Mouse (Mus musculus): Measurements from ENCODE around the gene Cep44.
A peak's percentile ranks its signal among the peaks of the same experiment; 100 is the strongest.

Gene Cep44

DNA sequence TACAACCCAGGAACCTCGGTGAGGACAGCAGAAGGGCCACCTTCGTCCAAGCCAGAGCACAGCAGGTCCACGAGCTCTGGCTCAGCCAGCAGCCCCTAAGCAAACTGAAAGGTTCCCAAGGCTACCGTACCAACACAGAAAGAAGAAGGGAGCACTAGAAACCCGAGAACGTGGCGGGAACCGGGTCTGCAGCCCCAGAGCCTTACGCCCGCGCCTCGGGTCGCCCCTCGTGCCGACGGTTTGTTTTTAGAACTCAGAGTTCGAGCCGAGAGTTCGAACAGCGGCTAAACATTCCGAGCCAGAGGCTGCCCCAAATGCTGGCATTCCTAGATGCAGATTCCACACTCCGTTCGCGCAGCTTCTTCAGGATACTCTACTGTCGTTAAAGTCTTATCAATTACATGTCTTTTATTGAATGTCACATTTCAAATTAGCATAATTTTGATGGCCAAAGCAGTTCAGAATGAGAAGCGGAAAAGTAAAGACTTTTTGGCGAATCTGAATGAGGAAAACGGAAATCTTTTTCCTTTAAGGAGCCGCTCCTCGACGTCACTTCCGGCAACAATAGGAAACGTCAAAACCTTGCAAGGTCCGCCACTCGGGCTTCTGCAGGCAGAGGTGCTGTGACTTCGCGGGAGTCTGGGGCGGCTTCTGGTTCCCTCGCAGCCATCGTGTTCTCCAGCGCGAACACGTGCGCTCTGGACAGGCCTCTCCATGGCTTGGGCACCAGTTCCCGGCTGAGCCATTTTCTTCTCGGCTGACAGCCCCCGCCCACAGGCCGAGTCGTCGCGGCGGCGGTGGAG, at the start of gene Cep44, which contains the start of gene Fbxo8:
TSS of gene Cep44 (minus strand) at position 490 of the 803 bp plus-strand sequence.
TSS of gene Fbxo8 (plus strand) at position 533 of the 803 bp plus-strand sequence.
- DNase-seq (ENCODE audit: low spot score in 2 of 2): peak; percentile 88 to 91

- no peak for DNase-seq (ENCODE audit: low spot score in 2 of 2)
Measured at GRCm38 (mm10) chr8:56591502-56591901, 40.7 kb upstream of the Cep44 start.

- DNase-seq (ENCODE audit: low spot score in 2 of 2): no peak
Measured at GRCm38 (mm10) chr8:56591084-56591483, 40.2 kb upstream of the Cep44 start.

GRCm38 (mm10) chr8:56589004-56589403, 38.2 kb upstream of the Cep44 start:
- DNase-seq (ENCODE audit: low spot score in 2 of 2): no peak

DNA sequence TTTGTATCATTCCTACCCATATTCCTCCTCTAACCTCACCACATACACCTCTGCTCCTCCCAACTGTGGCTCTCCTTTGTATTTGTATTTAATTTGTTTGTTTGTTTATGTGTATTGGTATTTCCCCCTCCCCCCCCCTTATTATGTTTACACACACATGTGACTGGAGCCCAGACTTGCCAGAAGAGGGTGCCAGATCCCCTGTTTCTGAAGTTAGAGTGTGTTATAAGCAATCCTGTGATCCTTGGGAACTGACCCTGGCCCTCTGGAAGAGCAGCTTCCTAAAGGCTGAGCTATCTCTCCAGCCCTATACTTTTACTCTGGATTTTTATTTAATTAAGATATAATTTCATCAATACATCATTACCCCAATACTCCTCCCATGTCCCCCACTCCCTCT, 32.0 kb upstream of the Cep44 start:
- DNase-seq (ENCODE audit: low spot score in 2 of 2): no peak

- DNase-seq (ENCODE audit: low spot score in 2 of 2): peak; percentile 35 to 38
Measured at GRCm38 (mm10) chr8:56580918-56581317, 30.1 kb upstream of the Cep44 start.

GRCm38 (mm10) chr8:56566856-56567255, 16.0 kb upstream of the Cep44 start:
- no peak for DNase-seq (ENCODE audit: low spot score in 2 of 2)

DNA sequence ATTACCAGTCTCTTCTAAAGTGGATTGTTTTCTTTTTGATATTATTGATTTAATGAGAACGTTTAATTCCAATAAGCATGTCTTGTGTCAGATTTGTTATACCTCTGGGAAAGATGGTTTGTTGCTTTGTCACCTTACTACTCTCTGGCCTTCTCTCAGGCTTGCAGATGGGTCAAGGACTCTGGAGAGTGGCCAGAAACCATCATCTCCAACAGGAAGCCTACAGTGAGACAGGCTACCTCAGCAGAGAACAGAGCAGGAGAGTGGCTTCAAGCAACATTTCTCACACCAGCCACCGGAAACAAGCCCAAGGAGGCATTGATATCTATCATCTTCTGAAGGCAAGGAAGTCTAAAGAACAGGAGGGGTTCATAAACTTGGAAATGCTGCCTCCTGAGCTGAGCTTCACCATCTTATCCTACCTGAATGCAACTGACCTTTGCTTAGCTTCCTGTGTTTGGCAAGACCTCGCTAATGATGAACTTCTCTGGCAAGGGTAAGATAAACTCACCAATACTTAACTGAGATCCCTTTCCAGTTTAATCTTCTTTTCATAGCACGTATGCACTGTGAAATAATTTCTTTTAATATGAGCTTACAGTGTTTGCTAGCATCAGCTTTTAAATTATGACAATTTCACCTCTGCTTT, 13.7 kb upstream of the Cep44 start:
- no peak for DNase-seq (ENCODE audit: low spot score in 2 of 2)

DNA sequence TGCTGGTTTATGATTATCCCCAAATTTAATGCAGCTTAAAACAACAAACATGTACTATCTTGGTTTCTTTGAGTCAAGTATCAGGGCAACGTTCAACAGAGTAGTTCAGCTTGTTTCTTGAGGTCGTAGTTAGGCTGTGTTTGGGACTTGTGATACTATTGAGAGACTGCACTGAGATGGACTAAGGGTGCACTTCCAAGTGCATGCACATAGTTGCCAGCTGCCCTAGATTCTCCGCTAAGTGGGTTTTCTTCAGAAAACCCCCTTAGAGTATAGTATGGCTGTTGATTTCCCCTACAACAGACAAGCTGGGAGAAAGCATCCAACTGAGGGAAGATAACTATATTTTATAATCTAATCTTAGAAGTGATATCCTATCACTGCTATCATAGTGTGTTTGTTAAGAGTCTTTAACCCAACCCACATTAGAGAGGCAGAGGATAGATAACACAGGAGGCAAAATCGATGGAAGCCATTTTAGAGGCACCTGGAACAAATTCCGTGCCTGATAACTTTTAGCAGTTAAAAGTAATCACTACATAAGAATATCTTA, 1.8 kb upstream of the Cep44 start:
- no peak for DNase-seq (ENCODE audit: low spot score in 2 of 2)

GRCm38 (mm10) chr8:56552045-56552444, 1.2 kb upstream of the Cep44 start:
- DNase-seq (ENCODE audit: low spot score in 2 of 2): no peak

DNA sequence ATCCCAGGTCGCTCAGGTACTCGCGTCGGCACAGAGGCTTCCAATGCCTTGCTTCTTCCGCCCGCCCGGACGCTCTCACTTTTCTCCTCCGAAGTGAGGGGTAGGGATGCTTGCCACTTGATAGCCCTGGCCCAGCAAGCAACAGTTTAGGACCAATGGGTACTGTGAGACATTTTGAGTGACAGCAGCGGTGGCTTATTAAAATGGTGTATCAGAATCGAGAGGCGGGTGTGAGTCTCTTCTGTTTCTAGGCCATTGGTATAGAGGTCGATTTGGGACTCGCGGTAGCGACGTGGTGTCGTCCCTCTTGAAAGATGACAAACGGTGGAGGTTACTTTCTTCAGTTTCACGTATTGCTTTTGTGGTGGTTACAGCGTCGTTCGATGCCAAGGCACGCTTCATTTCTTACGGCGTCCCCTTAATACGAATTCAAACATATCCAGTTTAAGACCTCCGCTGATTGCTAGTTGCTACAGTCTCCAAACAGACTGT, 560 bp upstream of the Cep44 start:
- peak; percentile 94 to 97 for DNase-seq (ENCODE audit: low spot score in 2 of 2)

DNA sequence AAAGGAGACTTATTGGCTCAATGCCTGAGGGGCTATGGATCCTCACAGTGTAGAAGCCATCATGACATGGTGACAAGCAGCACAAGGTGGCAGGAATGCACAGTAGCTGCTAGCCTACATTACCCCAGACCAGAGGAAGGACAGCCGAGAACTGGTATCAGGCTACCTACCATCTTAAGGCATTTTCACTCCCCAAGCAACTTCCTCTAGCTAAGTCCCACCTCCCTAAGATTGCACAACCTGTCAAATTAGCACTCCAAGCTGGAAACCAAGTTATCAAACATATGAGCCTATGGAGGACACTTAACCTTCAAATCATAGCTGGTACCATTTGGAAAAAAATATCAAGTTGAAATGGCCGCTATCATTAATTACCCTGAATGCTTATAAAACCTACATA, 3.0 kb downstream of the Cep44 start:
- DNase-seq (ENCODE audit: low spot score in 2 of 2): no peak

GRCm38 (mm10) chr8:56540706-56541105, 10.1 kb downstream of the Cep44 start:
- DNase-seq (ENCODE audit: low spot score in 2 of 2): no peak

DNA sequence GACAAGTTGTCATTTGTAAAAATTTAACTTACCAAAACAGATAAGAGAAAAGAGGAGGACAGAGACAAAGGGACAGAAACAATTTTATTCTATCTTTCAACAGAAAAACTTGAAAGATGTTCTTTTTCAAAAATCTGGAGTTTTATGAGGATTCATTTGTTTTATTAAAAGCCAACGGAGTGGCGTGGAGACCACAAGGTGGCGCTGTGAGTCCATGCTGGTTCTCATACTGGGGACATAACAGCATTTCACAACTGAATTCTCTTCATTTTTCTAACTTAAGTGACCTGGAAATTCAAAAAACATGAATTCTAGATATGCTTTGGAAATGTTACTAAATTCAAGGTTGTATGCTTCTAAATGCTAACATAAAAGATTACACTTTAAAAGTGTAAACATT, 20.5 kb downstream of the Cep44 start:
- DNase-seq (ENCODE audit: low spot score in 2 of 2): peak; percentile 47 to 80

GRCm38 (mm10) chr8:56528869-56529268, 22.0 kb downstream of the Cep44 start:
- no peak for DNase-seq (ENCODE audit: low spot score in 2 of 2)

DNA sequence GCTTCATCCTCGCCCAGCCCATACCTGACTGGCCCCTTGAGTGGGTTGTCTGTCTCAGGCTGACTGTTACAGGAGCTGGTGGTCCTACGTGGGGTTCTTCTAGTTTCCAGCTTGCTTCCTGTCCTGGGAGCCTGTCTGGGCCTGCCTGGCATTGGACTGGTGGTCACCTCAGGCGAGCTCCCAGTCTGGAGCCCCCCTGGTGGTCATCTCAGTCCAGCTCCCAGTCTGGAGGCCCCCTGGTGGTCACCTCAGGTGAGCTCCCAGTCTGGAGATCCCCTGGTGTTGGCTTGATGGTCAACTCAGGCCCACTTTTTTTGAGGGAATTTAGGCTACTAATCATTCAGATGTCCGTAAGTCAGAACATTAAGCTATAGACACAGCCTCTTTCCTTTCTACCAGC, 29.8 kb downstream of the Cep44 start:
- DNase-seq (ENCODE audit: low spot score in 2 of 2): no peak

- no peak for DNase-seq (ENCODE audit: low spot score in 2 of 2)
Measured at GRCm38 (mm10) chr8:56520249-56520648, 30.6 kb downstream of the Cep44 start.

DNA sequence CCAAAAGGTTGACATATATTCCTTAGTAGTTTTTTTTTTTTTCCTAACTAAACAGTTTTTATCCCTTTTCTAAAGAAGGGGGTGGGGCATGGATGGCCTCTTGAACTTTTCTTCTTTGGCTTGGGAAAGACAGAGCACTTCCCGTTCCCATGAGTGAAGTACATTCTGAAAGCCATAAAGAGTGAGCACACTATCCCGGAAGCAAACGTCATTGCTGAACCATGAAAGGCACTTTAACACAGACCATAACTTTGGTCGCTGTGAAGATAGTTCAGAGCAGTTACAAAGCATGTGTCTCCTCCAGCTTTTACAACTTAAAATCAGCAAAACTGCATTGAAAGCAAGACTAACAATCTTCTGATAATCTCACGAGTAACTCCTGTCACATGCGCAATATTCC, 32.0 kb downstream of the Cep44 start:
- DNase-seq (ENCODE audit: low spot score in 2 of 2): no peak

- DNase-seq (ENCODE audit: low spot score in 2 of 2): no peak
Measured at GRCm38 (mm10) chr8:56508952-56509479, 41.8 kb downstream of the Cep44 start.

DNA sequence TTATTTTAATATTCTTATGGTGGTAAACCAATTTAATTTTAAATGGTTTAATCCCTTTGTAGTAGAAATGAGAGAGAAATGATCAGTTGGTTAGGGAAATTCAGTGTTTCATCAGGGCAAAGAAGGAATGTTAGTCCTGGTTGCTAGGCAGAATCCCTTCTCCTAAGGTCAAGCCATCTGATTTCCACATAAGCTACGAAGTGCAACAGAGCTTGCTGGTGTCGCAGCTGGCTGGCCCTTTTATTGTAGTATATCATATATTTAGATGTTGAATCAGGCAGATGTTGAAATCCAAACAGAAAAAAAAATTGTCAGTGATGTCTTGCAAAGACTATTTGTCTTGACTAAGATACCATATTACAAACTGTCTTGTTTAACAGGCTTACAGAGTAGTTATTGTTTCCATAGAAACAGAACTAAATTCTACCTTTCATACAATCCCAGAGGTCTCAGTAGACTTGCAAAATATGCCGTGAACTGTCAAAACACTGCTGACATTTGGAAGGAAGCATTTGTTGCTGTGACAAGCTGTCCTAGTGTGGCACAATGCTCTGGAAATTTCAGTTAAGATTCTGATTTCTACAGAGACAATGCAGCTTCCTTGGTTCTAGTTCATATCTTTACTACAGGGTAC, 42.4 kb downstream of the Cep44 start:
- DNase-seq (ENCODE audit: low spot score in 2 of 2): no peak

DNA sequence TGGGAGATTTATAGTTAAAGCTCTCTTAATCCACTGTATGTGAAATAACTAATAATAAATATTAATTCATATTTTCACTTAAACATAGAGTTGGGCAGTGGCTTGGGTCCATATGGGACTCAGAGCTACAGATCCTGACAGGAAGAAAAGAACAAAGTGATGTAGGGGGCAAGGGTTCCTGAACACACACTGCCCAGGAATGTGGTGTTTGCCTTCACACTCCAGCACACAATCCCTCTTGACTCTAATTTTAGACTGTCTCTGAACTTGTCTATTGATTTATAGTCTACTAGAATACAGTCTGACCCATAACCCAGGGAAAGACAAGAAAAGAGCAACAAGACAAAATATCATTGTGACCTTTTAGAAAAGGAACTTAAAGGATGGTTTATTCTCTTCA, 48.9 kb downstream of the Cep44 start:
- no peak for DNase-seq (ENCODE audit: low spot score in 2 of 2)

- DNase-seq (ENCODE audit: low spot score in 2 of 2): no peak
Measured at GRCm38 (mm10) chr8:56489496-56489895, 61.4 kb downstream of the Cep44 start.
